ENCODE assay signal across 12 mouse cellular contexts in the genomic region with DNA sequence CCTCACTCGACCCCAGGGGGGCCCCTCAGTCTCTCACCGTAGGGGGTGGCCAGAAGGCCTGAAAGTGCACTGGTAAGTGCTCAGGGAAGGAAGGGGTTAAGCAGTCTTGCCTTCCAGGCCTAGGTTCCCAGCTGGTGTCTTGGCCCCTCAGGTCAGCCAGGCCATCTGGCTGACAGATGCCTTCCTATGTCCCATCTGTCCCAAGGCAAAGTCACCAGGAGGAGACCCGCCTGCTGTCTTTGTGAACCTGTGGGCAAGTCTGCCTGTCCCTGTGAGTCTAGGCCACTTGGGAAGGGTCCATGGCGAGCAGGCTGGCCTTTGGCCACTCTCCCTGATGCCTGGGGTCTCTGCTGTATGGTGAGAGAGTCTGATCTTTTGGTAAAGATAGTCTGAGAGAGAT. TPM values are rescaled to one million over a fixed set of nuclear protein-coding genes. Genes with fewer than 3 reads are reported as not detected.
A peak's percentile ranks its signal among the peaks of the same experiment; 100 is the strongest.
DNase-seq lines count a peak whose midpoint lies in the region; ATAC-seq and TF ChIP-seq lines count a peak whose summit lies in the region.
"Had no signal": no experiment of that assay in that cellular context is flagged by ENCODE, and none has a peak within 500 bp of the region (broad histone marks: within the 10 kb centered on the region; RNA-seq: fewer than 3 reads in every experiment).

No protein-coding gene starts in this region.

- peaks cover 47% of the 10 kb centered on the region for H3K4me1 ChIP-seq in heart, embryonic 13.5 days
- peaks cover 24% of the 10 kb centered on the region for H3K4me1 ChIP-seq in heart, adult 2 months (ENCODE audit: control insufficient read depth, insufficient read depth, low read length)
- H3K4me1 ChIP-seq in cerebellum, adult 2 months (ENCODE audit: control insufficient read depth, insufficient read depth, low read length), result peaks cover 90% of the 10 kb centered on the region
- peaks cover 4% of the 10 kb centered on the region; the same call in 1 of the 2 replicates for H3K4me1 ChIP-seq in hindbrain, embryonic 11.5 days (replicated peaks; ENCODE audit: control insufficient read depth, insufficient read depth, low read length)
- peaks cover 40% of the 10 kb centered on the region for H3K4me1 ChIP-seq in neural tube, embryonic 12.5 days
- peaks cover 36% of the 10 kb centered on the region for H3K4me1 ChIP-seq in kidney, embryonic 14.5 days (ENCODE audit: control insufficient read depth, insufficient read depth, low read length)

- no peak for DNase-seq in heart, adult 2 months
- DNase-seq in cerebellum, adult 2 months, result peak; percentile 92 to 94
- DNase-seq in hindbrain, embryonic 11.5 days (ENCODE audit: low spot score), result peak; percentile 79
- no peak for DNase-seq in spleen, adult 18-20 months
- DNase-seq: kidney, adult 9 months; lung, postnatal 14 days had no signal

- H3K9ac ChIP-seq in heart, embryonic 13.5 days, result peak overlapping the region; percentile 29; the same call in 1 of the 2 replicates
- H3K9ac ChIP-seq in heart, adult 2 months (ENCODE audit: low read depth, low read length), result no peak overlapping the region
- no peak overlapping the region for H3K9ac ChIP-seq in hindbrain, embryonic 11.5 days (ENCODE audit: low read depth, low read length)
- H3K9ac ChIP-seq in neural tube, embryonic 12.5 days, result 0 out of 2 replicates have a peak overlapping the region, but pooled peaks have one; percentile 17
- H3K9ac ChIP-seq in kidney, embryonic 14.5 days (ENCODE audit: low read depth, low read length), result no peak overlapping the region; the same call in 1 of the 2 replicates
- H3K9ac ChIP-seq: limb, embryonic 15.5 days had no signal

- TF ChIP-seq EP300 in heart, adult 2 months (IDR thresholded peaks at IDR 0.05; ENCODE audit: insufficient read depth, low read depth, low read length), result no peak

- no peaks in the 10 kb centered on the region for H3K36me3 ChIP-seq in heart, embryonic 13.5 days
- H3K36me3 ChIP-seq in heart, adult 2 months (ENCODE audit: control insufficient read depth, insufficient read depth, low read length), result no peaks in the 10 kb centered on the region
- no peaks in the 10 kb centered on the region for H3K36me3 ChIP-seq in hindbrain, embryonic 11.5 days (ENCODE audit: control insufficient read depth, insufficient read depth, low read length)
- H3K36me3 ChIP-seq in neural tube, embryonic 12.5 days, result no peaks in the 10 kb centered on the region
- no peaks in the 10 kb centered on the region for H3K36me3 ChIP-seq in kidney, embryonic 14.5 days (ENCODE audit: control insufficient read depth, insufficient read depth, low read length)
- H3K36me3 ChIP-seq: limb, embryonic 15.5 days had no signal

- H3K27ac ChIP-seq in heart, embryonic 13.5 days (replicated peaks), result no peak overlapping the region
- no peak overlapping the region for H3K27ac ChIP-seq in heart, adult 2 months
- H3K27ac ChIP-seq in cerebellum, adult 2 months (ENCODE audit: insufficient read depth, low read length), result peak overlapping the region; percentile 23
- H3K27ac ChIP-seq in hindbrain, embryonic 11.5 days (ENCODE audit: low read depth, low read length), result peak overlapping the region; percentile 58; the same call in 1 of the 2 replicates
- H3K27ac ChIP-seq in neural tube, embryonic 12.5 days, result no peak overlapping the region
- no peak overlapping the region for H3K27ac ChIP-seq in kidney, embryonic 14.5 days (ENCODE audit: low read depth, low read length)

- intact Hi-C loops in heart, adult 2 months (cut with DNase I), result no loop called here

- H3K4me2 ChIP-seq in heart, embryonic 13.5 days, result no peak overlapping the region
- no peak overlapping the region for H3K4me2 ChIP-seq in hindbrain, embryonic 11.5 days (replicated peaks; ENCODE audit: low read depth, low read length)
- H3K4me2 ChIP-seq in neural tube, embryonic 12.5 days (replicated peaks), result no peak overlapping the region
- no peak overlapping the region for H3K4me2 ChIP-seq in kidney, embryonic 14.5 days (replicated peaks; ENCODE audit: low read depth, low read length)
- H3K4me2 ChIP-seq: limb, embryonic 15.5 days had no signal

- TF ChIP-seq POLR2A in heart, adult 2 months (IDR thresholded peaks at IDR 0.05; ENCODE audit: insufficient read depth, low read depth, low read length), result no peak
- TF ChIP-seq POLR2A in cerebellum, adult 2 months (IDR thresholded peaks at IDR 0.05; ENCODE audit: borderline replicate concordance, insufficient read depth, low read length), result no peak

- H3K4me3 ChIP-seq in heart, embryonic 13.5 days, result no peak overlapping the region
- H3K4me3 ChIP-seq in heart, adult 2 months, result no peak overlapping the region
- H3K4me3 ChIP-seq in cerebellum, adult 2 months (replicated peaks; ENCODE audit: insufficient read depth, low read depth, low read length), result no peak overlapping the region
- no peak overlapping the region for H3K4me3 ChIP-seq in hindbrain, embryonic 11.5 days (ENCODE audit: low read depth, low read length)
- H3K4me3 ChIP-seq in neural tube, embryonic 12.5 days, result no peak overlapping the region
- H3K4me3 ChIP-seq in kidney, embryonic 14.5 days (ENCODE audit: low read length), result no peak overlapping the region
- H3K4me3 ChIP-seq: limb, embryonic 15.5 days had no signal

- no peak for ATAC-seq in heart, embryonic 13.5 days (ENCODE audit: extremely low read depth, insufficient number of reproducible peaks, low FRiP score, low TSS enrichment)
- peak; percentile 56 for ATAC-seq in hindbrain, embryonic 11.5 days (ENCODE audit: low FRiP score)
- ATAC-seq in neural tube, embryonic 12.5 days (ENCODE audit: low FRiP score, low read depth), result no peak; the same call in 1 of the 2 replicates
- no peak for ATAC-seq in megakaryocyte-erythroid progenitor cell, adult 5-6 weeks (replicated peaks; ENCODE audit: low FRiP score, low TSS enrichment, poor library complexity, severe bottlenecking)
- ATAC-seq in kidney, embryonic 14.5 days (ENCODE audit: low FRiP score, low TSS enrichment), result no peak

- 46% methylated on average over 4 of the region's 4 CpGs for WGBS in heart, embryonic 13.5 days
- 69% methylated on average over 4 of the region's 4 CpGs for WGBS in heart, adult 2 months
- WGBS in cerebellum, adult 2 months, result 9% methylated on average over 4 of the region's 4 CpGs
- 16% methylated on average over 4 of the region's 4 CpGs for WGBS in hindbrain, embryonic 11.5 days
- WGBS in neural tube, embryonic 12.5 days, result 26% methylated on average over 4 of the region's 4 CpGs
- 42% methylated on average over 4 of the region's 4 CpGs for WGBS in kidney, embryonic 14.5 days

- H3K9me3 ChIP-seq in heart, embryonic 13.5 days, result no peaks in the 10 kb centered on the region
- no peaks in the 10 kb centered on the region for H3K9me3 ChIP-seq in hindbrain, embryonic 11.5 days (ENCODE audit: control insufficient read depth, low read length)
- no peaks in the 10 kb centered on the region for H3K9me3 ChIP-seq in neural tube, embryonic 12.5 days
- H3K9me3 ChIP-seq in kidney, embryonic 14.5 days (ENCODE audit: control insufficient read depth, low read length), result no peaks in the 10 kb centered on the region
- H3K9me3 ChIP-seq: limb, embryonic 15.5 days had no signal

- H3K79me2 ChIP-seq in heart, adult 2 months (replicated peaks; ENCODE audit: control insufficient read depth, insufficient read depth, low read length), result peaks cover 5% of the 10 kb centered on the region; the same call in 1 of the 2 replicates

- H3K27me3 ChIP-seq in heart, embryonic 13.5 days (replicated peaks), result no peaks in the 10 kb centered on the region
- no peaks in the 10 kb centered on the region for H3K27me3 ChIP-seq in heart, adult 2 months (ENCODE audit: control insufficient read depth, insufficient read depth, low read length)
- H3K27me3 ChIP-seq in cerebellum, adult 2 months (ENCODE audit: control insufficient read depth, insufficient read depth, low read length), result no peaks in the 10 kb centered on the region
- no peaks in the 10 kb centered on the region for H3K27me3 ChIP-seq in hindbrain, embryonic 11.5 days (ENCODE audit: control insufficient read depth, insufficient read depth, low read length)
- no peaks in the 10 kb centered on the region for H3K27me3 ChIP-seq in neural tube, embryonic 12.5 days (replicated peaks)
- H3K27me3 ChIP-seq in kidney, embryonic 14.5 days (ENCODE audit: control insufficient read depth, insufficient read depth, low read length), result no peaks in the 10 kb centered on the region
- H3K27me3 ChIP-seq: limb, embryonic 15.5 days had no signal

- no peak for TF ChIP-seq CTCF in heart, adult 2 months (IDR thresholded peaks at IDR 0.05)
- TF ChIP-seq CTCF in cerebellum, adult 2 months (IDR thresholded peaks at IDR 0.05; ENCODE audit: borderline replicate concordance, insufficient read depth, low read depth, low read length), result no peak

RNA-seq across cellular contexts. Expression of a gene that starts 12.5 kb away (rescaled TPM):
- polyA plus RNA-seq in heart, embryonic 13.5 days (2015; fragmentation: Nextera tagmentation; extraction: Ambion mirVana), result not detected in 2 replicates
- total RNA-seq in heart, adult 2 months (2021), result not detected
- 0.06 TPM in 1 of 2 replicates, not detected in the other for polyA plus RNA-seq in heart, adult 2 months (2012; rRNA removed)
- polyA plus RNA-seq in cerebellum, adult 2 months (2012; rRNA removed), result 0.03 and 0.05 TPM in 2 replicates
- not detected in 2 replicates for polyA plus RNA-seq in hindbrain, embryonic 11.5 days (2014; fragmentation: Nextera tagmentation; extraction: Ambion mirVana)
- not detected in 2 replicates for polyA plus RNA-seq in neural tube, embryonic 12.5 days (2016; fragmentation: Nextera tagmentation; extraction: Ambion mirVana)
- not detected in 2 replicates for total RNA-seq in megakaryocyte-erythroid progenitor cell, adult 5-6 weeks (2014; fragmentation: Nextera tagmentation)
- not detected in 2 replicates for total RNA-seq in megakaryocyte-erythroid progenitor cell, adult 5-6 weeks (2017)
- polyA plus RNA-seq in kidney, embryonic 14.5 days (2014; fragmentation: Nextera tagmentation; extraction: Ambion mirVana), result not detected in 2 replicates
- polyA plus RNA-seq: heart, embryonic 14.5 days; limb, embryonic 15.5 days had no signal

RNA-seq across cellular contexts. Expression of a gene that starts 32.2 kb away (rescaled TPM):
- polyA plus RNA-seq in heart, embryonic 13.5 days (2015; fragmentation: Nextera tagmentation; extraction: Ambion mirVana), result 18.8 and 23.2 TPM in 2 replicates
- total RNA-seq in heart, adult 2 months (2021), result 10 to 100 TPM; 79.7 to 96.7 TPM
- polyA plus RNA-seq in heart, adult 2 months (2012; rRNA removed), result 120 and 149 TPM in 2 replicates
- polyA plus RNA-seq in cerebellum, adult 2 months (2012; rRNA removed), result 22.5 and 25.2 TPM in 2 replicates
- polyA plus RNA-seq in hindbrain, embryonic 11.5 days (2014; fragmentation: Nextera tagmentation; extraction: Ambion mirVana), result 7.8 and 8.8 TPM in 2 replicates
- polyA plus RNA-seq in neural tube, embryonic 12.5 days (2016; fragmentation: Nextera tagmentation; extraction: Ambion mirVana), result 20.4 and 21.6 TPM in 2 replicates
- total RNA-seq in megakaryocyte-erythroid progenitor cell, adult 5-6 weeks (2014; fragmentation: Nextera tagmentation), result 8.0 and 13.2 TPM in 2 replicates
- 9.9 and 13.3 TPM in 2 replicates for total RNA-seq in megakaryocyte-erythroid progenitor cell, adult 5-6 weeks (2017)
- 31.3 and 37.3 TPM in 2 replicates for polyA plus RNA-seq in kidney, embryonic 14.5 days (2014; fragmentation: Nextera tagmentation; extraction: Ambion mirVana)

Comparison
In these comparisons a context has a peak if more than half of its experiments do, and no peak if none do; other contexts are left out.
1. H3K9ac ChIP-seq: peak in heart, embryonic 13.5 days (single experiment) and neural tube, embryonic 12.5 days (single experiment); none in heart, adult 2 months (single experiment), hindbrain, embryonic 11.5 days (single experiment) and kidney, embryonic 14.5 days (single experiment).
2. H3K27ac ChIP-seq: peak in cerebellum, adult 2 months (single experiment) and hindbrain, embryonic 11.5 days (single experiment); none in heart, embryonic 13.5 days (single experiment), heart, adult 2 months (single experiment), neural tube, embryonic 12.5 days (single experiment) and kidney, embryonic 14.5 days (single experiment).
3. DNase-seq: peak in cerebellum, adult 2 months (2 of 2) and hindbrain, embryonic 11.5 days (single experiment); none in heart, adult 2 months (0 of 2) and spleen, adult 18-20 months (0 of 2).